Mouse (Mus musculus) lung, postnatal 0 days (tissue): ENCODE data around the gene Exoc3l. TPM values are rescaled to one million over a fixed set of nuclear protein-coding genes. Genes with fewer than 3 reads are reported as not detected.

Experiments
- ATAC-seq: fragments of 200-750 bp; cut with Nextera tagmentation; 2 replicates; pipeline ENCODE4 v1.8.0; 2017; ENCODE audit warnings: moderate library complexity
- DNase-seq: peaks from one replicate; pipeline ENCODE4 v3.0.0-alpha.2; 2016; ENCODE audit warnings: low spot score
- H3K27ac ChIP-seq: fragments of 300-500 bp; sonication (generic); 2 replicates; pipeline ENCODE4 v1.5.1; 2014; ENCODE audit warnings: antibody characterized with exemption, mild to moderate bottlenecking, low read length, mixed read lengths
- H3K27me3 ChIP-seq: fragments of 300-500 bp; sonication (generic); replicated peaks from 2 replicates; pipeline ENCODE4 v1.6.1; 2014; ENCODE audit warnings: low read length, mixed read lengths; ENCODE audit not compliant: insufficient read depth
- H3K36me3 ChIP-seq: fragments of 300-500 bp; sonication (generic); 2 replicates; pipeline ENCODE4 v1.6.1; 2014; ENCODE audit warnings: low read length, mixed read lengths; ENCODE audit not compliant: insufficient read depth
- H3K4me1 ChIP-seq: fragments of 300-500 bp; sonication (generic); 2 replicates; pipeline ENCODE4 v1.6.1; 2014; ENCODE audit warnings: antibody characterized with exemption, low read depth, low read length, mixed read lengths; ENCODE audit not compliant: insufficient read depth
- H3K4me2 ChIP-seq: fragments of 300-500 bp; sonication (generic); replicated peaks from 2 replicates; pipeline ENCODE4 v1.6.1; 2014; ENCODE audit warnings: low read depth, mild to moderate bottlenecking, low read length, moderate library complexity, mixed read lengths
- H3K4me3 ChIP-seq: fragments of 300-500 bp; sonication (generic); 2 replicates; pipeline ENCODE4 v1.5.1; 2014; ENCODE audit warnings: low read depth, low read length
- H3K9ac ChIP-seq: fragments of 300-500 bp; sonication (generic); replicated peaks from 2 replicates; pipeline ENCODE4 v1.6.1; 2014; ENCODE audit warnings: low read depth, mild to moderate bottlenecking
- H3K9me3 ChIP-seq: fragments of 300-500 bp; sonication (generic); 2 replicates; pipeline ENCODE4 v1.6.1; 2016; ENCODE audit warnings: low read length, mixed read lengths
- CTCF ChIP-seq: IDR thresholded peaks from 2 replicates; pipeline ENCODE4 v1.5.1; 2016; ENCODE audit warnings: antibody characterized with exemption, mild to moderate bottlenecking
- EP300 ChIP-seq: IDR thresholded peaks from 2 replicates; pipeline ENCODE4 v1.6.1; 2016; ENCODE audit warnings: antibody characterized with exemption, mild to moderate bottlenecking, control low read depth
- WGBS: fragments of 180-500 bp; shearing (Covaris S2); extraction: QIAGEN DNeasy Blood & Tissue Kit; methylation state at CpG from one replicate; pipeline ENCODE4 v1.1.7; 2014; 5-methylcytosine and 5-hydroxymethylcytosine counted together
- polyA plus RNA-seq: library from polyadenylated mRNA; unstranded; fragments of >200 nt; fragmentation: Nextera tagmentation; extraction: Ambion mirVana; gene quantifications from 2 replicates; pipeline ENCODE4 v1.2.1, GENCODE M21; 2015

Gene Exoc3l
- polyA plus RNA-seq, 1 experiment from 2014 or later: 34.6 TPM

DNA sequence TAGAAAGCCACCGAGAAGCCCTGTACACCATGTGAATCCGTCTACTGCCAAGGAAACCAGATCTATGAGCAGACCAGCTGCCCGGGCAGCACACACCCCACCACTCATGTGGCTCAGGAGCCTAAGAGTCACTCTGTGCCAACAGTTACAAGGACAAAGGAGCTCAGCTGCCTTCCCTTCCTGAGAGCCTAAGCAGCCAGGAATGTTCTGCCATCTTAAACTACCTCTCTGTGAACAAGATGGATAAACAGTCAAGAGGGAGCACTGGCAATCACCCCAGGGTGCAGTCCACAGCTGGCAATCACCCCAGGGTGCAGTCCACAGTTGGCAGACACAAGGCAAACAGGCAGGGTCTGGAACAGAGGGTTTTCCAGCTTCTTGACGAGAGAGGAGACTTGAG lies 22.0 kb upstream of the Exoc3l start:
- TF ChIP-seq EP300 (peak; percentile 17; the same call in 1 of the 2 replicates), CTCF (no peak)
- Histone ChIP-seq H3K27me3 (no peaks in the 10 kb centered on the region), H3K9ac (no peak overlapping the region), H3K4me3 (no peak overlapping the region), H3K9me3 (no peaks in the 10 kb centered on the region), H3K4me1 (no peaks in the 10 kb centered on the region; the same call in 1 of the 2 replicates), H3K4me2 (no peak overlapping the region), H3K27ac (peak overlapping the region; percentile 78), H3K36me3 (peaks cover 5% of the 10 kb centered on the region; the same call in 1 of the 2 replicates)
- ATAC-seq (peak; percentile 89), DNase-seq (peak; percentile 91)
- 47% methylated on average over 4 of the region's 4 CpGs for WGBS

GRCm38 (mm10) chr8:105315073-105315769 lies 19.3 kb upstream of the Exoc3l start:
- H3K4me1 ChIP-seq: no peaks in the 10 kb centered on the region; the same call in 1 of the 2 replicates
- TF ChIP-seq EP300: no peak
- no peak for TF ChIP-seq CTCF
- 76% methylated on average over 18 of the region's 18 CpGs for WGBS
- H3K27me3 ChIP-seq: no peaks in the 10 kb centered on the region
- no peaks in the 10 kb centered on the region for H3K9me3 ChIP-seq
- ATAC-seq (no peak), DNase-seq (no peak)
- H3K4me3 ChIP-seq: no peak overlapping the region
- no peak overlapping the region for H3K9ac ChIP-seq
- no peak overlapping the region for H3K27ac ChIP-seq
- H3K36me3 ChIP-seq: peaks cover 11% of the 10 kb centered on the region; the same call in 1 of the 2 replicates
- H3K4me2 ChIP-seq: no peak overlapping the region

DNA sequence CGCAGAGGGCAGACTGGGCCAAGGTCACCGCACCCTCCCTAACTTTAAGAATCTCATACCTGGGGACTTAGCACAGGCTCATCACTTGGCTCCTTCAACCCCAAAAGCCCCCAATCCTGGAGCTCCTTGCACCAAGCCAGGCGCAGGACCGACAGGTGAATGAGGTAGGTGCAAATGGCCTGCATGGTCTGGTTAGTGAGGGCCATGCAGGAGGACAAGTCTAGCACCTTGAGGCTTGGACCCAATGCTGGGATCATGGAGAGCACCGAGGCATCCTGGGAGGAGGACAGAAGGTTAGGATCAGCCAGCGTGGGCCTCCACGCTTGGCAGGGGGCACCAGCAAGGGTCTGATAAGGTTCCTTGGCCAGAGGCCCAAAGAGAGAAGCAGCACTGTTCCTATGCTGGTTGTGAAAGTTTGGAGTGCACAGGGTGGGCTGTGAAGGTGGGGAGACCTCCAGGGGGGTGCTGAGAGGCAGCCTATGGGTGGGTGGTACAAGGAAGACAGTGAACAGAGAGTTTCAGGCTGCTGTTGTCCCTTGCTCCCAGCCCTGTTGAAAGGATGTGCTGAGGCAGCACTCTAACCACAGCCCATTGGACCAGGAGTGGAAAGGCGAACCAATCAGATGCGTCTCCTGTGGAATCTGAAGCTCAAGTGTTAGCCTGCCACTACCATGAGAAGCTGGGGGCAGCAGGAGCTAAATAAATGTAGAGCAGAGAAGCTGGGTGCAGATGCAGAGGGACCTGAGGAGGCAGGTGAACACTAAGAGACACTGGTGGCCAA lies 17.9 kb upstream of the Exoc3l start:
- TF ChIP-seq CTCF: no peak
- no peak for TF ChIP-seq EP300
- no peak for ATAC-seq
- 82% methylated on average over 9 of the region's 9 CpGs for WGBS
- Histone ChIP-seq H3K27ac (no peak overlapping the region), H3K4me2 (no peak overlapping the region), H3K27me3 (no peaks in the 10 kb centered on the region), H3K9me3 (no peaks in the 10 kb centered on the region), H3K4me3 (no peak overlapping the region), H3K36me3 (peaks cover 15% of the 10 kb centered on the region), H3K9ac (no peak overlapping the region), H3K4me1 (no peaks in the 10 kb centered on the region; the same call in 1 of the 2 replicates)
- no peak for DNase-seq

DNA sequence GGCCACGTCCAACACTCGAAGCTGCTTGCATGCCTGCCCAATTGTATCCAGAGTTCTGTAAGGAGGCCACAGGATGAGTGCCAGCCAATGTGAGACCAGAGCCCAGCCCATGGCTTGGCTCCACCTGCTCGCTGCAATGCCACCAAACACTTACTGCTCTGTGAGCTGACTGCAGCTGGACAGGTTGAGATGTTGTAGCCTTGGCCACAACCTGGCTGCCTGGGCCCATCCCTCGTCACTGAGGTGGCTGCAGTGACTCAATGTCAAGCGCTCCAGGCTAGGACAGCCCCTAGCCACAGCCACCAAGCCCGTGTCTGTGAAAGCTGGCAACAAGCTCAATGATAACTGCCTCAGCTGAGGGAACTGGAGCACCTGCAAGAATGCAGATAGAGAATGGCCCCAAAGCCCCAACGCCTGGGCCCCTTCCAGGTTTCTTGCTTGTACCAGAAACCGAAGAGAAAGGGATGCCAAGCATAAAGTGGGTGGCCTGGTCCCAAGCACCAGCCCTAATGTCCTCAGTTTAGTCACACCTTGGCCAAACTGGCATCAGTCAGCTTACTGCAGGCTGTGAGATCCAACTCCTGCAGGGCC lies 17.1 kb upstream of the Exoc3l start:
- Histone ChIP-seq H3K4me2 (no peak overlapping the region), H3K9me3 (no peaks in the 10 kb centered on the region), H3K9ac (no peak overlapping the region), H3K36me3 (peaks cover 24% of the 10 kb centered on the region), H3K27ac (no peak overlapping the region), H3K27me3 (no peaks in the 10 kb centered on the region), H3K4me3 (no peak overlapping the region), H3K4me1 (no peaks in the 10 kb centered on the region)
- ATAC-seq: no peak
- DNase-seq: no peak
- 85% methylated on average over 8 of the region's 8 CpGs for WGBS
- TF ChIP-seq CTCF: no peak
- no peak for TF ChIP-seq EP300

DNA sequence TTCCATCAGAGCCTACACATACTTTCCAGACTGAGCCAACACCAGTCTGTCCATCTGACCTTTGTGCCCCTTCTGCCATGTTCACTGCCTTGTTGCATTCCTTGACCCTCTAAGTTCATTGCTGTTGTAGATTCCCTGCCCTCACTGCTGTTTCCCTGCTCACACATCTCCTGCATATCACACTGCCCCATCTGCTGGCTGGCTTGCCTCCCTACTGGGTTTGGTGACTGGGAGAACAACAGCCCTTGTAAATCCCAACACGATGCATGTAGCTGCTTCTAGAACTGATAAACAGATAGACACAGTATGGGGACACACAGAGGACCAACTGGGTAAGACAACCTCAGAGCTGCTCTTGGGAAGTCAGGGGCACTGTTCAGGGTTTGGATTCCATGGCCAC lies 15.8 kb upstream of the Exoc3l start:
- TF ChIP-seq CTCF: no peak; the same call in 1 of the 2 replicates
- no peak for TF ChIP-seq EP300
- Histone ChIP-seq H3K4me1 (no peaks in the 10 kb centered on the region), H3K36me3 (peaks cover 30% of the 10 kb centered on the region), H3K27ac (no peak overlapping the region), H3K9me3 (no peaks in the 10 kb centered on the region), H3K4me3 (no peak overlapping the region), H3K27me3 (no peaks in the 10 kb centered on the region), H3K4me2 (no peak overlapping the region), H3K9ac (no peak overlapping the region)
- DNase-seq: no peak
- 80% methylated on average over 1 of the region's 1 CpGs for WGBS
- ATAC-seq: no peak

- Histone ChIP-seq H3K9me3 (no peaks in the 10 kb centered on the region), H3K36me3 (peaks cover 30% of the 10 kb centered on the region), H3K4me1 (no peaks in the 10 kb centered on the region; the same call in 1 of the 2 replicates), H3K4me2 (no peak overlapping the region), H3K27ac (no peak overlapping the region), H3K27me3 (no peaks in the 10 kb centered on the region), H3K9ac (no peak overlapping the region), H3K4me3 (no peak overlapping the region)
- ATAC-seq (no peak), DNase-seq (no peak)
- WGBS: 86% methylated on average over 8 of the region's 8 CpGs
- TF ChIP-seq CTCF (no peak), EP300 (no peak)
These were observed 14.2 kb upstream of the Exoc3l start for GRCm38 (mm10) chr8:105310118-105310517.
